Mouse (Mus musculus): ENCODE measurements around the gene Ppp2r5c. TPM values are rescaled to one million over a fixed set of nuclear protein-coding genes. Genes with fewer than 3 reads are reported as not detected.
A peak's percentile ranks its signal among the peaks of the same experiment; 100 is the strongest.

Ppp2r5c gene
- polyA plus RNA-seq, 1 experiment from 2014 or later, result 139 TPM

DNA sequence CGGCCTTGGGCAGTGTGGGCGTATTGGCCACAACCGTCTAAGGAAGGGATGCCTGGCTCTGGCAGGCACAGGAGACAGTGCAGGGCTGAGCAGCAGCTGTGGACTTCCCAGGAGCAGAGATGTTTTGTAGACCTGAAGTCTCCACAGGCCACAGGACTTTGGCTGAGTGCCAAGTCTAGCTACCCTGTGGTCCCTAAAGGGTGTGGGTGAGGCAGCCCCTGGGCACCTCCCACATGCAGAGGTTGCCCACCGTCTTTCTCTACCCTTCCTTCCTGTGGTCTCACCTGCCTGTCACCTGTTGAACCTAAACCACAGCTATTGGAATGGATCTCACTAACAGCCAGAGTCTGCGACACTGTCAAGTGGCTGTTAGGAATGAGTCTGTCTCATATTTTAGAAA is 59.1 kb downstream of the Ppp2r5c start:
- Histone ChIP-seq H3K9ac (ENCODE audit: low read depth, low read length) (no peak overlapping the region), H3K9me3 (replicated peaks; ENCODE audit: control insufficient read depth, low read length) (no peaks in the 10 kb centered on the region), H3K36me3 (ENCODE audit: control insufficient read depth, insufficient read depth, low read length) (no peaks in the 10 kb centered on the region), H3K4me2 (no peak overlapping the region), H3K27me3 (ENCODE audit: control insufficient read depth, insufficient read depth, low read length) (no peaks in the 10 kb centered on the region), H3K4me1 (ENCODE audit: control insufficient read depth, insufficient read depth, low read length) (peaks cover 56% of the 10 kb centered on the region), H3K27ac (ENCODE audit: low read depth, low read length) (no peak overlapping the region), H3K4me3 (ENCODE audit: low read depth, low read length) (no peak overlapping the region)
- 63% methylated on average over 5 of the region's 5 CpGs for WGBS (ENCODE audit: insufficient replicate concordance)
- ATAC-seq (replicated peaks; ENCODE audit: insufficient number of reproducible peaks, low FRiP score, low TSS enrichment), result no peak

DNA sequence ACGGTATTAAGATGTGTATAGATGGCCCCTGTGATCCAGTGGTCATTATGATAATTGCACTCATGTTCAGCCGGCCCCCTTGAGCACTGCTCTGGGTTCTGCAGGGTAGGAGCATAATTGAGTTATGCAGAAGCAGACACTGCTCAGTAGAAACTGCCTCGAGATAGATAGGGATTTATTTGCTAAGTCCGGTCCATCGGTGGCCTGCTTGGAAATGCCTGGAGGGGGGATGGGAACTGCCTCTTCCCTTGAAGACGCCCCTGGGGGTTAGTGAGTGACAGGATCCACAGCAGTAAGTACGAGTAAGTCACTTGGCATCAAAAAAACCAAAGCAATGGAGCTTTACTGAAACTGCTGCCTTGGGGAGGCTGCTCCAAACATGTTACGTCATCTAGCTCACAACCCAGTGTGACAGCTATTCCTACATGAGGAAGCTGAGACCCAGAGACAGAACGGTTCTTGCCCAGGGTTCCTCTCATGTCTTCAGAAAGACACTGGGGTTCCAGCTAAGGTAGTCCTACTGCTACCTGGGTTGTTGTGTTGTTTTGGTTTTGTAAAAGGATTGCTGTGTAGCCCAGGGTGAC is 60.9 kb downstream of the Ppp2r5c start:
- Histone ChIP-seq H3K27ac (ENCODE audit: low read depth, low read length) (no peak overlapping the region), H3K4me1 (ENCODE audit: control insufficient read depth, insufficient read depth, low read length) (peaks cover 51% of the 10 kb centered on the region), H3K4me2 (no peak overlapping the region), H3K4me3 (ENCODE audit: low read depth, low read length) (no peak overlapping the region), H3K9ac (ENCODE audit: low read depth, low read length) (0 out of 2 replicates have a peak overlapping the region, but pooled peaks have one; percentile 12), H3K36me3 (ENCODE audit: control insufficient read depth, insufficient read depth, low read length) (no peaks in the 10 kb centered on the region), H3K9me3 (replicated peaks; ENCODE audit: control insufficient read depth, low read length) (no peaks in the 10 kb centered on the region), H3K27me3 (ENCODE audit: control insufficient read depth, insufficient read depth, low read length) (no peaks in the 10 kb centered on the region)
- WGBS (ENCODE audit: insufficient replicate concordance), result 64% methylated on average over 9 of the region's 9 CpGs
- no peak for ATAC-seq (replicated peaks; ENCODE audit: insufficient number of reproducible peaks, low FRiP score, low TSS enrichment)

DNA sequence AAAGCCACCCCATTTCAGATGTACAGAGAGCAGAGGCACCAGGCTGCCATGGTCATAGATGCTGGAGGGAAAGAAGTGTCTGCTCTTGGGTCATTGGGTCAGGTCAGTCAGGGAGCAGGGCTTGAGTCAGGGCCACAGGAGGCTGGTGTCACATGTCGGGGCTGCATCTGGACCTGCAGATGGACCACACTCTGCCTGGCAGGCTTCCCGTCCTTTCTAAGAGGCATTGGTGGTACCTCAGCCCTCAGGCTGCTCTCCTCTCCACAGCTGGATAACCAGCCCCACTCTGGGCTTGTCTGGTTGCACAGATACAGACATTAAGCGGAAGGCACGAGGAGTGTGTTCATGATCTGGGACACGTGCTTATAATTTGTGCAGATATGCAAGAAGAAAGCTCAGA is 61.8 kb downstream of the Ppp2r5c start:
- Histone ChIP-seq H3K9ac (ENCODE audit: low read depth, low read length) (no peak overlapping the region), H3K4me1 (ENCODE audit: control insufficient read depth, insufficient read depth, low read length) (peaks cover 47% of the 10 kb centered on the region), H3K36me3 (ENCODE audit: control insufficient read depth, insufficient read depth, low read length) (no peaks in the 10 kb centered on the region), H3K4me3 (ENCODE audit: low read depth, low read length) (no peak overlapping the region), H3K4me2 (no peak overlapping the region), H3K27me3 (ENCODE audit: control insufficient read depth, insufficient read depth, low read length) (no peaks in the 10 kb centered on the region), H3K9me3 (replicated peaks; ENCODE audit: control insufficient read depth, low read length) (no peaks in the 10 kb centered on the region), H3K27ac (ENCODE audit: low read depth, low read length) (no peak overlapping the region)
- ATAC-seq (replicated peaks; ENCODE audit: insufficient number of reproducible peaks, low FRiP score, low TSS enrichment), result no peak
- 82% methylated on average over 5 of the region's 5 CpGs for WGBS (ENCODE audit: insufficient replicate concordance)

GRCm38 (mm10) chr12:110510171-110510871 is 63.4 kb downstream of the Ppp2r5c start:
- Histone ChIP-seq H3K36me3 (ENCODE audit: control insufficient read depth, insufficient read depth, low read length) (no peaks in the 10 kb centered on the region), H3K27me3 (ENCODE audit: control insufficient read depth, insufficient read depth, low read length) (no peaks in the 10 kb centered on the region), H3K9me3 (replicated peaks; ENCODE audit: control insufficient read depth, low read length) (no peaks in the 10 kb centered on the region), H3K9ac (ENCODE audit: low read depth, low read length) (no peak overlapping the region), H3K27ac (ENCODE audit: low read depth, low read length) (peak overlapping the region; percentile 18), H3K4me3 (ENCODE audit: low read depth, low read length) (no peak overlapping the region), H3K4me2 (no peak overlapping the region), H3K4me1 (ENCODE audit: control insufficient read depth, insufficient read depth, low read length) (peaks cover 34% of the 10 kb centered on the region)
- ATAC-seq (replicated peaks; ENCODE audit: insufficient number of reproducible peaks, low FRiP score, low TSS enrichment), result no peak
- 64% methylated on average over 9 of the region's 9 CpGs for WGBS (ENCODE audit: insufficient replicate concordance)

- no peak overlapping the region for H3K4me3 ChIP-seq (ENCODE audit: low read depth, low read length)
- no peak overlapping the region for H3K4me2 ChIP-seq
- WGBS (ENCODE audit: insufficient replicate concordance), result 86% methylated on average over 12 of the region's 12 CpGs
- peaks cover 28% of the 10 kb centered on the region for H3K4me1 ChIP-seq (ENCODE audit: control insufficient read depth, insufficient read depth, low read length)
- no peak for ATAC-seq (replicated peaks; ENCODE audit: insufficient number of reproducible peaks, low FRiP score, low TSS enrichment)
- 0 out of 2 replicates have a peak overlapping the region, but pooled peaks have one; percentile 1 for H3K27ac ChIP-seq (ENCODE audit: low read depth, low read length)
- no peaks in the 10 kb centered on the region for H3K27me3 ChIP-seq (ENCODE audit: control insufficient read depth, insufficient read depth, low read length)
- H3K36me3 ChIP-seq (ENCODE audit: control insufficient read depth, insufficient read depth, low read length), result no peaks in the 10 kb centered on the region
- H3K9me3 ChIP-seq (replicated peaks; ENCODE audit: control insufficient read depth, low read length), result no peaks in the 10 kb centered on the region
- no peak overlapping the region for H3K9ac ChIP-seq (ENCODE audit: low read depth, low read length)
Observed at GRCm38 (mm10) chr12:110511201-110511600, 64.3 kb downstream of the Ppp2r5c start.

GRCm38 (mm10) chr12:110511856-110512433 is 65.0 kb downstream of the Ppp2r5c start:
- ATAC-seq (replicated peaks; ENCODE audit: insufficient number of reproducible peaks, low FRiP score, low TSS enrichment), result no peak
- peak overlapping the region; percentile 15; the same call in 1 of the 2 replicates for H3K27ac ChIP-seq (ENCODE audit: low read depth, low read length)

DNA sequence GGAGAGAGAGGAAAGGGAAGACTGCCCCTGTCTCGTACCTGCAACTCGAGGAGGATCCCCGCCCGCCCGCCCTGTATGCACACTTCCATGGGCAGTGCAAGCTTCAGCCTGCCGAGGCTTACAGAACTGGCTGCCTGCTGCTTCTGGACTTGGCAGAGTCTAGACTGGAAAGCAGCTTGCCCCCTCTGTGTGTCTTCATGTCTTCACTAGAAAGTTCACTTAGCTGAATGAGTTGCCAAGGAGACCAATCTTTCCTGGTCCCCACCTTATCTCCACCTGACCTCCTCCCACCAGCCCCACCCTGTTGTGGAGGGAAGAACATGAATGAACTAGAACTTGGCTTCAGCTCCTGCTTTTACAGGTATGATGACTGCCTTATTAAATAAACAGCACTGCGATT is 66.0 kb downstream of the Ppp2r5c start:
- no peaks in the 10 kb centered on the region for H3K27me3 ChIP-seq (ENCODE audit: control insufficient read depth, insufficient read depth, low read length)
- H3K36me3 ChIP-seq (ENCODE audit: control insufficient read depth, insufficient read depth, low read length), result no peaks in the 10 kb centered on the region
- H3K4me3 ChIP-seq (ENCODE audit: low read depth, low read length), result no peak overlapping the region
- H3K9ac ChIP-seq (ENCODE audit: low read depth, low read length), result no peak overlapping the region
- no peak overlapping the region for H3K4me2 ChIP-seq
- ATAC-seq (replicated peaks; ENCODE audit: insufficient number of reproducible peaks, low FRiP score, low TSS enrichment), result no peak
- H3K27ac ChIP-seq (ENCODE audit: low read depth, low read length), result no peak overlapping the region
- peaks cover 25% of the 10 kb centered on the region; the same call in 1 of the 2 replicates for H3K4me1 ChIP-seq (ENCODE audit: control insufficient read depth, insufficient read depth, low read length)
- WGBS (ENCODE audit: insufficient replicate concordance), result 74% methylated on average over 7 of the region's 7 CpGs
- H3K9me3 ChIP-seq (replicated peaks; ENCODE audit: control insufficient read depth, low read length), result no peaks in the 10 kb centered on the region

More at GRCm38 (mm10) chr12:110511856-110512433, 65.0 kb downstream of the Ppp2r5c start:
- H3K9ac ChIP-seq (ENCODE audit: low read depth, low read length), result no peak overlapping the region
- H3K36me3 ChIP-seq (ENCODE audit: control insufficient read depth, insufficient read depth, low read length), result no peaks in the 10 kb centered on the region
- no peak overlapping the region for H3K4me2 ChIP-seq
- H3K27me3 ChIP-seq (ENCODE audit: control insufficient read depth, insufficient read depth, low read length), result no peaks in the 10 kb centered on the region
- H3K4me3 ChIP-seq (ENCODE audit: low read depth, low read length), result no peak overlapping the region
- no peaks in the 10 kb centered on the region for H3K9me3 ChIP-seq (replicated peaks; ENCODE audit: control insufficient read depth, low read length)
- WGBS (ENCODE audit: insufficient replicate concordance), result 59% methylated on average over 9 of the region's 9 CpGs
- peaks cover 26% of the 10 kb centered on the region; the same call in 1 of the 2 replicates for H3K4me1 ChIP-seq (ENCODE audit: control insufficient read depth, insufficient read depth, low read length)

DNA sequence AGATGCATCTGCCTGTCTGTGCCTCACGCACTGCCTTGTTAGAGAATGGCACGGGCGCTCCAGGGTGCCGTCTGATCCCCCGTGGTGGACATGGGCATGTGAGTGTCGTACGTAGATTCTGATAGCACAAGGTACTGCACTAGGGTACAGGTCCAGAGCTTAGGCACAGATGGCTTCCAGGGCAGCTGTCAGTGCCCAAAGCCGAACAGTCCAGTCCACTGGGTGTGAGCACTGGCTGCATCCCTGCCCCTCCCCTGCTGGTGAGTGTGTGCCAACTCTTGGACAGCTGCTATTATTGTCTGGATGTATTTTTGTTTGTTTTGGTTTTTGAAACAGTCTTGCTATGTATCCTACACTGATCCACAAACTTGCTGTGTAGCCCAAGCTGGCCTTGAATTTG is 68.8 kb downstream of the Ppp2r5c start:
- Histone ChIP-seq H3K9me3 (replicated peaks; ENCODE audit: control insufficient read depth, low read length) (no peaks in the 10 kb centered on the region), H3K4me2 (no peak overlapping the region), H3K36me3 (ENCODE audit: control insufficient read depth, insufficient read depth, low read length) (no peaks in the 10 kb centered on the region), H3K9ac (ENCODE audit: low read depth, low read length) (no peak overlapping the region), H3K4me1 (ENCODE audit: control insufficient read depth, insufficient read depth, low read length) (peaks cover 12% of the 10 kb centered on the region; the same call in 1 of the 2 replicates), H3K4me3 (ENCODE audit: low read depth, low read length) (no peak overlapping the region), H3K27ac (ENCODE audit: low read depth, low read length) (no peak overlapping the region), H3K27me3 (ENCODE audit: control insufficient read depth, insufficient read depth, low read length) (no peaks in the 10 kb centered on the region)
- 93% methylated on average over 8 of the region's 8 CpGs for WGBS (ENCODE audit: insufficient replicate concordance)
- no peak for ATAC-seq (replicated peaks; ENCODE audit: insufficient number of reproducible peaks, low FRiP score, low TSS enrichment)
